Mouse (Mus musculus) lung, postnatal 36 days (tissue): ENCODE data around the gene Klf11.
"Not testable (repeated sequence)": the region's sequence is repeated elsewhere in the genome, so short reads cannot be mapped to it uniquely, and the experiment has no call there.

ENCODE experiments used
- DNase-seq: peaks from one replicate; pipeline ENCODE4 v3.0.0; 2022; ENCODE audit warnings: mixed read lengths

The Klf11 gene

GRCm38 (mm10) chr12:24651063-24651557, at the start of gene Klf11:
Gene Klf11, plus strand, starts transcription at chr12:24651274.
- peak; percentile 98 for DNase-seq

- DNase-seq: peak; percentile 87
Observed at GRCm38 (mm10) chr12:24603266-24603665, 47.8 kb upstream of the Klf11 start.

GRCm38 (mm10) chr12:24606166-24606565, 44.9 kb upstream of the Klf11 start:
- DNase-seq: no peak

GRCm38 (mm10) chr12:24612591-24612990, 38.5 kb upstream of the Klf11 start:
- no peak for DNase-seq

- DNase-seq: no peak
Observed at GRCm38 (mm10) chr12:24614452-24615075, 36.5 kb upstream of the Klf11 start.

- no peak for DNase-seq
Observed at GRCm38 (mm10) chr12:24615140-24615539, 35.9 kb upstream of the Klf11 start.

- DNase-seq: no peak
Observed at GRCm38 (mm10) chr12:24619436-24619835, 31.6 kb upstream of the Klf11 start.

GRCm38 (mm10) chr12:24623486-24624251, 27.4 kb upstream of the Klf11 start:
- DNase-seq: no peak

- DNase-seq: no peak
Observed at GRCm38 (mm10) chr12:24626401-24626800, 24.7 kb upstream of the Klf11 start.

GRCm38 (mm10) chr12:24627215-24627614, 23.9 kb upstream of the Klf11 start:
- DNase-seq: no peak

GRCm38 (mm10) chr12:24630220-24630619, 20.9 kb upstream of the Klf11 start:
- DNase-seq: peak; percentile 87

- DNase-seq: no peak
Observed at GRCm38 (mm10) chr12:24632404-24632803, 18.7 kb upstream of the Klf11 start.

GRCm38 (mm10) chr12:24633753-24634191, 17.3 kb upstream of the Klf11 start:
- DNase-seq: peak; percentile 74

- no peak for DNase-seq
Observed at GRCm38 (mm10) chr12:24634212-24634611, 16.9 kb upstream of the Klf11 start.

GRCm38 (mm10) chr12:24634648-24635047, 16.4 kb upstream of the Klf11 start:
- no peak for DNase-seq

- DNase-seq: not testable (repeated sequence)
Observed at GRCm38 (mm10) chr12:24638787-24639186, 12.3 kb upstream of the Klf11 start.

- DNase-seq: peak; percentile 74
Observed at GRCm38 (mm10) chr12:24642370-24642802, 8.7 kb upstream of the Klf11 start.

- peak; percentile 76 for DNase-seq
Observed at GRCm38 (mm10) chr12:24644125-24644571, 6.9 kb upstream of the Klf11 start.

- no peak for DNase-seq
Observed at GRCm38 (mm10) chr12:24645901-24646300, 5.2 kb upstream of the Klf11 start.

- DNase-seq: no peak
Observed at GRCm38 (mm10) chr12:24648094-24648493, 3.0 kb upstream of the Klf11 start.

GRCm38 (mm10) chr12:24650415-24651062, 535 bp upstream of the Klf11 start:
- DNase-seq: no peak

- DNase-seq: peak; percentile 99
Observed at GRCm38 (mm10) chr12:24651642-24652342, 718 bp downstream of the Klf11 start.
